Mouse (Mus musculus) midbrain, embryonic 16.5 days (tissue): ENCODE results near the gene Gpcpd1. TPM values are rescaled to one million over a fixed set of nuclear protein-coding genes. Genes with fewer than 3 reads are reported as not detected.
A peak's percentile ranks its signal among the peaks of the same experiment; 100 is the strongest.

Experiments
- ATAC-seq: fragments of 200-750 bp; cut with Nextera tagmentation; 2 replicates; pipeline ENCODE4 v1.8.0; 2017; ENCODE audit warnings: moderate TSS enrichment
- H3K27ac ChIP-seq: fragments of 300-500 bp; sonication (generic); 2 replicates; pipeline ENCODE4 v1.5.1; 2014; ENCODE audit warnings: mild to moderate bottlenecking, low read length, mixed read lengths
- H3K27me3 ChIP-seq: fragments of 300-500 bp; sonication (generic); 2 replicates; pipeline ENCODE4 v1.6.1; 2014; ENCODE audit warnings: low read depth, low read length, mixed read lengths; ENCODE audit not compliant: control insufficient read depth, insufficient read depth
- H3K36me3 ChIP-seq: fragments of 300-500 bp; sonication (generic); 2 replicates; pipeline ENCODE4 v1.6.1; 2014; ENCODE audit warnings: mild to moderate bottlenecking, low read length, moderate library complexity, mixed read lengths; ENCODE audit not compliant: control insufficient read depth, insufficient read depth
- H3K4me1 ChIP-seq: fragments of 300-500 bp; sonication (generic); 2 replicates; pipeline ENCODE4 v1.6.1; 2014; ENCODE audit warnings: mild to moderate bottlenecking, low read length, mixed read lengths; ENCODE audit not compliant: control insufficient read depth, insufficient read depth
- H3K4me2 ChIP-seq: fragments of 300-500 bp; sonication (generic); 2 replicates; pipeline ENCODE4 v1.6.1; 2014; ENCODE audit warnings: mild to moderate bottlenecking, low read length, mixed read lengths
- H3K4me3 ChIP-seq: fragments of 300-500 bp; sonication (generic); 2 replicates; pipeline ENCODE4 v1.5.1; 2014; ENCODE audit warnings: low read depth, mild to moderate bottlenecking, low read length, moderate library complexity, mixed read lengths
- H3K9ac ChIP-seq: fragments of 300-500 bp; sonication (generic); 2 replicates; pipeline ENCODE4 v1.6.1; 2014; ENCODE audit warnings: low read depth, low read length, mixed read lengths
- H3K9me3 ChIP-seq: fragments of 300-500 bp; sonication (generic); replicated peaks from 2 replicates; pipeline ENCODE4 v1.6.1; 2014; ENCODE audit warnings: mild to moderate bottlenecking, low read length, mixed read lengths; ENCODE audit not compliant: control insufficient read depth, poor library complexity, severe bottlenecking
- WGBS: fragments of 180-500 bp; shearing (Covaris S2); extraction: QIAGEN DNeasy Blood & Tissue Kit; methylation state at CpG from one replicate; pipeline ENCODE4 v1.1.7; 2014; 5-methylcytosine and 5-hydroxymethylcytosine counted together
- polyA plus RNA-seq: library from polyadenylated mRNA; unstranded; fragments of >200 nt; fragmentation: Nextera tagmentation; extraction: Ambion mirVana; gene quantifications from 2 replicates; pipeline ENCODE4 v1.2.1, GENCODE M21; 2015

Gpcpd1 gene
- polyA plus RNA-seq, 1 experiment from 2014 or later: 77.5 TPM

- WGBS: 2% methylated on average over 37 of the region's 38 CpGs
- H3K27me3 ChIP-seq: no peaks in the 10 kb centered on the region
Measured at GRCm38 (mm10) chr2:132578059-132578458, 9.5 kb downstream of the Gpcpd1 start.

GRCm38 (mm10) chr2:132577431-132577981 lies 10.0 kb downstream of the Gpcpd1 start:
- Histone ChIP-seq H3K4me1 (peaks cover 24% of the 10 kb centered on the region), H3K4me2 (peak overlapping the region; percentile 70), H3K9ac (peak overlapping the region; percentile 93), H3K36me3 (no peaks in the 10 kb centered on the region), H3K27ac (peak overlapping the region; percentile 98), H3K4me3 (peak overlapping the region; percentile 87), H3K9me3 (no peaks in the 10 kb centered on the region), H3K27me3 (no peaks in the 10 kb centered on the region)
- peak; percentile 85 for ATAC-seq
- WGBS: 0% methylated on average over 41 of the region's 41 CpGs

More at GRCm38 (mm10) chr2:132578059-132578458, 9.5 kb downstream of the Gpcpd1 start:
- Histone ChIP-seq H3K4me1 (peaks cover 24% of the 10 kb centered on the region), H3K9me3 (no peaks in the 10 kb centered on the region), H3K36me3 (no peaks in the 10 kb centered on the region), H3K27ac (peak overlapping the region; percentile 98), H3K9ac (peak overlapping the region; percentile 93), H3K4me2 (peak overlapping the region; percentile 70), H3K4me3 (peak overlapping the region; percentile 87)
- ATAC-seq: peak; percentile 98

- ATAC-seq: no peak
- H3K27me3 ChIP-seq: no peaks in the 10 kb centered on the region
- 0 out of 2 replicates have a peak overlapping the region, but pooled peaks have one; percentile 38 for H3K9ac ChIP-seq
- peaks cover 21% of the 10 kb centered on the region for H3K4me1 ChIP-seq
- H3K36me3 ChIP-seq: no peaks in the 10 kb centered on the region
- H3K4me3 ChIP-seq: peak overlapping the region; percentile 87
- H3K4me2 ChIP-seq: peak overlapping the region; percentile 70
- 36% methylated on average over 3 of the region's 3 CpGs for WGBS
- H3K27ac ChIP-seq: no peak overlapping the region; the same call in 1 of the 2 replicates
- H3K9me3 ChIP-seq: no peaks in the 10 kb centered on the region
Measured at GRCm38 (mm10) chr2:132576522-132577135, 10.9 kb downstream of the Gpcpd1 start.

- Histone ChIP-seq H3K27ac (0 out of 2 replicates have a peak overlapping the region, but pooled peaks have one; percentile 8), H3K9ac (peak overlapping the region; percentile 30; the same call in 1 of the 2 replicates)
- 81% methylated on average over 11 of the region's 11 CpGs for WGBS
Measured at GRCm38 (mm10) chr2:132575759-132576439, 11.6 kb downstream of the Gpcpd1 start.

DNA sequence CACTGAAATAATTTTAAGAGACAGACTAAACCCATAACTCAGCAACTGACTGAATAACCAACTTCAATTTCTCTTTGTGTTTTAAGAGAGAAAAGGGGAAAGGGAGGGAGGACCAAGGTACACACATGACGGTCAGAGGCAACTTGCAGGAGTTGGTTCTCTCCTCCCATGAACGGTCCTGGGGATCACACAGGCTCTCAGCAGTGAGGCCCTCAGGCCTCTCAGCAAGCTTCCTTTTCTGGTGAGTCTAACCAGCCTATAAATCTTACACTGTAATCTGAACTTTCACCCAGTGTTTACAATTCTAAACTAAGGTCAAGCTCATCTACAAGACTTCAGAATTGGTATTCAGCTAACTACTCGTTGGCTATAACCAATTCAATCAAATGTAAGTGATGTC lies 12.3 kb downstream of the Gpcpd1 start:
- 82% methylated on average over 3 of the region's 3 CpGs for WGBS
- Histone ChIP-seq H3K9me3 (no peaks in the 10 kb centered on the region), H3K9ac (no peak overlapping the region), H3K4me3 (peak overlapping the region; percentile 4; the same call in 1 of the 2 replicates), H3K27ac (no peak overlapping the region), H3K4me2 (peak overlapping the region; percentile 4; the same call in 1 of the 2 replicates), H3K27me3 (no peaks in the 10 kb centered on the region), H3K36me3 (peaks cover 7% of the 10 kb centered on the region), H3K4me1 (peaks cover 20% of the 10 kb centered on the region)
- ATAC-seq: no peak

More at GRCm38 (mm10) chr2:132575759-132576439, 11.6 kb downstream of the Gpcpd1 start:
- Histone ChIP-seq H3K4me2 (peak overlapping the region; percentile 70), H3K4me1 (peaks cover 20% of the 10 kb centered on the region), H3K36me3 (peaks cover 3% of the 10 kb centered on the region; the same call in 1 of the 2 replicates), H3K27me3 (no peaks in the 10 kb centered on the region), H3K9me3 (no peaks in the 10 kb centered on the region), H3K4me3 (peak overlapping the region; percentile 20; the same call in 1 of the 2 replicates)
- ATAC-seq: no peak

DNA sequence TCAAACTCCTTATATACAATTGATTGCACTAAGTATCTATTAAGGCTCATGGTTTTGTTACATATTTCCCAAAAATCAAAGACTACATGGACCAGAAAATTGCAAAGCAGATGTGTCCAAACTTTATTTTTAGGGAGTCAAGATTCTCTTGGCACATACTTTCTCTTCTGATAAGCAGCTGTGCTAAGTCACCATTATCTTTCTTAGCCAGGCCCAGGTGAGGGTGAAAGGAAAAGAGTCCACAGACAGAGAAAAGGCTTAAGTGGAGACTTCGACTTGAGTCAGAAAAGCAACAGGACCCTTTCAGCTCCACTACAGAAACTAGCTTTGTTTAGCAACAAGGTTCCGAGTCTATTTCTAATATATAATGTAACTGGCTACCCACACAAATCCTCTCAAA lies 14.2 kb downstream of the Gpcpd1 start:
- Histone ChIP-seq H3K27me3 (no peaks in the 10 kb centered on the region), H3K36me3 (peaks cover 9% of the 10 kb centered on the region), H3K4me3 (no peak overlapping the region), H3K4me1 (peaks cover 20% of the 10 kb centered on the region), H3K27ac (no peak overlapping the region), H3K9me3 (no peaks in the 10 kb centered on the region), H3K9ac (no peak overlapping the region), H3K4me2 (no peak overlapping the region)
- no peak for ATAC-seq
- 88% methylated on average over 2 of the region's 2 CpGs for WGBS

- H3K9me3 ChIP-seq: no peaks in the 10 kb centered on the region
- H3K4me3 ChIP-seq: no peak overlapping the region
- 92% methylated on average over 3 of the region's 3 CpGs for WGBS
- H3K27ac ChIP-seq: no peak overlapping the region
- ATAC-seq: no peak
- H3K4me1 ChIP-seq: peaks cover 20% of the 10 kb centered on the region
- no peak overlapping the region for H3K4me2 ChIP-seq
- no peaks in the 10 kb centered on the region for H3K27me3 ChIP-seq
- H3K36me3 ChIP-seq: peaks cover 9% of the 10 kb centered on the region
- no peak overlapping the region for H3K9ac ChIP-seq
Measured at GRCm38 (mm10) chr2:132572651-132573050, 14.9 kb downstream of the Gpcpd1 start.

DNA sequence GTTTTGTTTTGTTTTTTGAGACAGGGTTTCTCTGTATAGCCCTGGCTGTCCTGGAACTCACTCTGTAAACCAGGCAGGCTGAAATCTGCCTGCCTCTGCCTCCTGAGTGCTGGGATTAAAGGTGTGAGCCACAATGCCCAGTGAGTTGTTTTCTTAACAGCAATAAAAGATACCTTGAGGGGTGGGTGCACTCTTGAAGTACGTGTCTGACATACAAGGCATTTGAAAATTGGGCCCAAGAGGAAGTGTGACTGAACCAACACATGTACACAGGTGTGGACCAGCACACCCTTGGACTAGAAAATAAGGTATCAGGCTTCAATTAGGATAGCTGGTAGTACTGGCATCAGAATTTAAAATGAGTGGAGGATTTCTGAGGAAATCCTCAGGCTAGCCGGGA lies 16.2 kb downstream of the Gpcpd1 start:
- H3K4me2 ChIP-seq: no peak overlapping the region
- H3K4me1 ChIP-seq: peaks cover 14% of the 10 kb centered on the region
- H3K9ac ChIP-seq: no peak overlapping the region
- no peak overlapping the region for H3K4me3 ChIP-seq
- whole genome bisulfite sequencing: 96% methylated on average over 2 of the region's 2 CpGs
- peaks cover 20% of the 10 kb centered on the region for H3K36me3 ChIP-seq
- H3K27ac ChIP-seq: no peak overlapping the region
- H3K27me3 ChIP-seq: no peaks in the 10 kb centered on the region
- no peaks in the 10 kb centered on the region for H3K9me3 ChIP-seq
- no peak for ATAC-seq

DNA sequence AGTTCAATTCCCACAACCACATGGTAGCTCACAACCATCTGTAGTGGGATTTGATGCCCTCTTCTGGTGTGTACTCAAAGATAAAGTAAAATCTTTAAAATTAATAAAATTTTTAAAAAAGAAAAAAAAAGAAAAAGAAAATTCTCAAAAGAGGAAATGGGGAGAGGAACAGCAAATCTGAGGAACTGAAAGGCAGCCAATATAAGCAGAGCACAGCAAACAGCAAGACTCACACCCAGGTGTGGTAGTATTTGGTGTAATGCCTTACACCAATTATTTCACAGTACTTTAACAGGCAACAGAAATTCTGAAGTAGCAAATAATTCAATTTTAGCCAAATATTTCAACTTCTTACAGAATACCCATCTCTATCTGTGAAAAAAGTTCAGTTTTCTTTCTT lies 16.7 kb downstream of the Gpcpd1 start:
- Histone ChIP-seq H3K27ac (no peak overlapping the region), H3K4me1 (peaks cover 10% of the 10 kb centered on the region), H3K4me3 (no peak overlapping the region), H3K27me3 (no peaks in the 10 kb centered on the region), H3K36me3 (peaks cover 20% of the 10 kb centered on the region), H3K4me2 (no peak overlapping the region), H3K9ac (no peak overlapping the region), H3K9me3 (no peaks in the 10 kb centered on the region)
- ATAC-seq: no peak
